Mouse (Mus musculus) liver, embryonic 14.5 days (tissue): Measurements from ENCODE around the gene Aoc3. TPM values are rescaled to one million over a fixed set of nuclear protein-coding genes. Genes with fewer than 3 reads are reported as not detected.

ENCODE experiments used
- ATAC-seq: fragments of 200-750 bp; cut with Nextera tagmentation; 2 replicates; pipeline ENCODE4 v1.8.0; 2017; ENCODE audit warnings: moderate number of reproducible peaks, mild to moderate bottlenecking, moderate library complexity; ENCODE audit not compliant: insufficient read depth
- DNase-seq, 3 experiments: peaks; one replicate each; pipeline ENCODE4 v3.0.0-alpha.2; 2012 to 2013; ENCODE audit warnings: low read depth in 3 of 3, low spot score in 3 of 3
- H3K27ac ChIP-seq: fragments of 300-500 bp; sonication (generic); 2 replicates; pipeline ENCODE4 v1.5.1; 2014; ENCODE audit warnings: moderate library complexity, mild to moderate bottlenecking, control low read depth, inconsistent platforms
- H3K27me3 ChIP-seq: fragments of 300-500 bp; sonication (generic); 2 replicates; pipeline ENCODE4 v1.6.1; 2014; ENCODE audit warnings: mild to moderate bottlenecking, low read length, moderate library complexity; ENCODE audit not compliant: control insufficient read depth, insufficient read depth
- H3K36me3 ChIP-seq: fragments of 300-500 bp; sonication (generic); replicated peaks from 2 replicates; pipeline ENCODE4 v1.6.1; 2014; ENCODE audit warnings: low read depth; ENCODE audit not compliant: control insufficient read depth, insufficient read depth
- H3K4me1 ChIP-seq, 2 experiments: fragments of 200-500 bp in 1 of 2; fragments of 300-500 bp in 1 of 2; sonication (generic) in 1 of 2; replicated peaks; 2 replicates each; pipeline ENCODE4 v1.6.1; 2012 to 2014; ENCODE audit warnings: antibody characterized with exemption in 1 of 2, inconsistent platforms in 1 of 2, low read length in 1 of 2; ENCODE audit not compliant: control insufficient read depth in 2 of 2, insufficient read depth in 2 of 2
- H3K4me2 ChIP-seq: fragments of 300-500 bp; sonication (generic); 2 replicates; pipeline ENCODE4 v1.6.1; 2014; ENCODE audit warnings: low read depth, mild to moderate bottlenecking, control low read depth, moderate library complexity
- H3K4me3 ChIP-seq, 2 experiments: fragments of 200-500 bp in 1 of 2; fragments of 300-500 bp in 1 of 2; sonication (generic) in 1 of 2; 2 replicates each; pipeline ENCODE4 v1.5.1; 2012 to 2014; ENCODE audit warnings: low read depth in 2 of 2, low read length in 2 of 2, mild to moderate bottlenecking in 2 of 2, control low read depth in 1 of 2, inconsistent platforms in 1 of 2, moderate library complexity in 1 of 2; ENCODE audit not compliant: insufficient read depth in 1 of 2
- H3K9ac ChIP-seq: fragments of 300-500 bp; sonication (generic); replicated peaks from 2 replicates; pipeline ENCODE4 v1.6.1; 2014; ENCODE audit warnings: mild to moderate bottlenecking, control low read depth, moderate library complexity
- H3K9me3 ChIP-seq: fragments of 300-500 bp; sonication (generic); 2 replicates; pipeline ENCODE4 v1.6.1; 2016; ENCODE audit warnings: low read length, mixed read lengths; ENCODE audit not compliant: control insufficient read depth
- CTCF ChIP-seq: IDR thresholded peaks from 2 replicates; pipeline ENCODE4 v1.5.1; 2016; ENCODE audit warnings: antibody characterized with exemption, low read depth, control low read depth
- EP300 ChIP-seq: IDR thresholded peaks from 2 replicates; pipeline ENCODE4 v1.6.1; 2016; ENCODE audit warnings: antibody characterized with exemption, low read depth
- WGBS: fragments of 180-500 bp; shearing (Covaris S2); extraction: QIAGEN DNeasy Blood & Tissue Kit; methylation state at CpG from one replicate; pipeline ENCODE4 v1.1.7; 2014; ENCODE audit not compliant: insufficient replicate concordance; 5-methylcytosine and 5-hydroxymethylcytosine counted together
- microRNA-seq: library from miRNA; unstranded; fragments of <30 nt; microRNA quantifications from one replicate; pipeline ENCODE4, GENCODE M21; 2016
- polyA plus RNA-seq, 2 experiments: library from polyadenylated mRNA; depleted of rRNA in 1 of 2; stranded (reverse) in 1 of 2; unstranded in 1 of 2; fragments of >200 nt; fragmentation: Nextera tagmentation in 1 of 2; extraction: Ambion mirVana in 1 of 2; gene quantifications; 2 replicates each; pipeline versions ENCODE4 v1.2.1 to v1.2.3; 2012 to 2014

Aoc3 gene
- polyA plus RNA-seq, 2 experiments, result 0.03 to 0.25 TPM

DNA sequence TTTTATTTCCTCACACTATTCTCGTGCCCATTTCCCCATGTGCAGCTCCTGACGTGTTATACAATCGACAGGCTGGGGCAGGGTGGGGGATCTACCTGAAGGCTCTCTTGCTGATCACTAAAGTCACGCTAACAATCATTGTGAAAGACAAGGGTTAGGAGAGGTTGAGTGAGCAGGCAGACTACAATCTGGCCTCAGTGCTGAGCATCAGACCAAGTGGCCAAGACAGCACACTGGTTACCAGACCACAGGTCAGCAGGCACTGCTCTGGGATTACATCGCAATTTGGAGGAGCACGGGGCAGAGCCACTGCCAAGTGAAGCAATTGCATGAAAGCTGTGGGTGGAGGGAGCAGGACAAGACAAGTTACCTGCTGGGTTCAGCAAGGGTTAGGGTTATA is 48.5 kb downstream of the Aoc3 start:
- H3K4me3 ChIP-seq, result no peak overlapping the region
- 58% methylated on average over 6 of the region's 6 CpGs for WGBS
- no peak overlapping the region for H3K4me2 ChIP-seq
- no peaks in the 10 kb centered on the region for H3K36me3 ChIP-seq
- H3K27me3 ChIP-seq, result no peaks in the 10 kb centered on the region; the same call in 1 of the 2 replicates
- TF ChIP-seq EP300 (no peak), CTCF (no peak)
- no peaks in the 10 kb centered on the region for H3K9me3 ChIP-seq
- no peak for ATAC-seq
- no peaks in the 10 kb centered on the region for H3K4me1 ChIP-seq
- DNase-seq, result no peak
- H3K27ac ChIP-seq, result no peak overlapping the region
- H3K9ac ChIP-seq, result no peak overlapping the region

GRCm38 (mm10) chr11:101381817-101382216 is 51.4 kb downstream of the Aoc3 start:
- no peak overlapping the region for H3K4me3 ChIP-seq
- ATAC-seq (no peak), DNase-seq (no peak)
- no peaks in the 10 kb centered on the region for H3K4me1 ChIP-seq
- no peaks in the 10 kb centered on the region for H3K27me3 ChIP-seq
- TF ChIP-seq CTCF (no peak), EP300 (no peak)
- no peaks in the 10 kb centered on the region for H3K36me3 ChIP-seq
- H3K9ac ChIP-seq, result no peak overlapping the region
- no peaks in the 10 kb centered on the region for H3K9me3 ChIP-seq
- 26% methylated on average over 4 of the region's 4 CpGs for WGBS
- no peak overlapping the region for H3K27ac ChIP-seq
- no peak overlapping the region for H3K4me2 ChIP-seq

Small RNAs within 50 kb of the gene (microRNA-seq; reads per million reads assigned to microRNA genes)
- not detected for gene Gm25593

Other genes starting within 250 kb of the Aoc3 start
- gene Coasy, start 248.0 kb upstream of the Aoc3 start, polyA plus RNA-seq (2012; rRNA removed), result 16.2 and 16.7 TPM in 2 replicates
- 17.7 and 19.9 TPM in 2 replicates for gene Coasy, start 248.0 kb upstream of the Aoc3 start, polyA plus RNA-seq (2014; fragmentation: Nextera tagmentation; extraction: Ambion mirVana)
- 16.8 and 18.6 TPM in 2 replicates for gene Mlx, start 243.3 kb upstream of the Aoc3 start, polyA plus RNA-seq (2012; rRNA removed)
- gene Mlx, start 243.3 kb upstream of the Aoc3 start, polyA plus RNA-seq (2014; fragmentation: Nextera tagmentation; extraction: Ambion mirVana), result 21.9 and 26.8 TPM in 2 replicates
- gene Psmc3ip, start 235.2 kb upstream of the Aoc3 start, polyA plus RNA-seq (2012; rRNA removed), result 7.3 and 16.8 TPM in 2 replicates
- gene Psmc3ip, start 235.2 kb upstream of the Aoc3 start, polyA plus RNA-seq (2014; fragmentation: Nextera tagmentation; extraction: Ambion mirVana), result 21.6 and 22.0 TPM in 2 replicates
- 19.3 and 20.4 TPM in 2 replicates for gene Retreg3, start 210.7 kb upstream of the Aoc3 start, polyA plus RNA-seq (2012; rRNA removed)
- 5.3 and 6.7 TPM in 2 replicates for gene Retreg3, start 210.7 kb upstream of the Aoc3 start, polyA plus RNA-seq (2014; fragmentation: Nextera tagmentation; extraction: Ambion mirVana)
- 12.4 and 13.8 TPM in 2 replicates for gene Tubg1, start 210.7 kb upstream of the Aoc3 start, polyA plus RNA-seq (2012; rRNA removed)
- 32.0 and 32.4 TPM in 2 replicates for gene Tubg1, start 210.7 kb upstream of the Aoc3 start, polyA plus RNA-seq (2014; fragmentation: Nextera tagmentation; extraction: Ambion mirVana)
- gene Tubg2, start 174.7 kb upstream of the Aoc3 start, polyA plus RNA-seq (2012; rRNA removed), result 0.13 and 0.14 TPM in 2 replicates
- not detected in 2 replicates for gene Tubg2, start 174.7 kb upstream of the Aoc3 start, polyA plus RNA-seq (2014; fragmentation: Nextera tagmentation; extraction: Ambion mirVana)
- 0.11 and 0.16 TPM in 2 replicates for gene Cntnap1, start 160.1 kb upstream of the Aoc3 start, polyA plus RNA-seq (2012; rRNA removed)
- 0.08 TPM in 1 of 2 replicates, not detected in the other for gene Cntnap1, start 160.1 kb upstream of the Aoc3 start, polyA plus RNA-seq (2014; fragmentation: Nextera tagmentation; extraction: Ambion mirVana)
- 1.1 TPM in 2 replicates for gene Plekhh3, start 159.3 kb upstream of the Aoc3 start, polyA plus RNA-seq (2012; rRNA removed)
- gene Plekhh3, start 159.3 kb upstream of the Aoc3 start, polyA plus RNA-seq (2014; fragmentation: Nextera tagmentation; extraction: Ambion mirVana), result 1.0 TPM in 2 replicates
- gene Ccr10, start 155.2 kb upstream of the Aoc3 start, polyA plus RNA-seq (2012; rRNA removed), result not detected in 2 replicates
- gene Ccr10, start 155.2 kb upstream of the Aoc3 start, polyA plus RNA-seq (2014; fragmentation: Nextera tagmentation; extraction: Ambion mirVana), result not detected in 2 replicates
- gene Ezh1, start 104.1 kb upstream of the Aoc3 start, polyA plus RNA-seq (2012; rRNA removed), result 6.8 and 8.8 TPM in 2 replicates
- gene Ezh1, start 104.1 kb upstream of the Aoc3 start, polyA plus RNA-seq (2014; fragmentation: Nextera tagmentation; extraction: Ambion mirVana), result 7.9 and 8.1 TPM in 2 replicates
- 15.1 and 17.5 TPM in 2 replicates for gene Ramp2, start 84.6 kb upstream of the Aoc3 start, polyA plus RNA-seq (2012; rRNA removed)
- 19.0 and 19.2 TPM in 2 replicates for gene Ramp2, start 84.6 kb upstream of the Aoc3 start, polyA plus RNA-seq (2014; fragmentation: Nextera tagmentation; extraction: Ambion mirVana)
- gene Vps25, start 76.9 kb upstream of the Aoc3 start, polyA plus RNA-seq (2012; rRNA removed), result 35.1 and 36.3 TPM in 2 replicates
- 88.6 and 90.0 TPM in 2 replicates for gene Vps25, start 76.9 kb upstream of the Aoc3 start, polyA plus RNA-seq (2014; fragmentation: Nextera tagmentation; extraction: Ambion mirVana)
- gene Wnk4, start 70.0 kb upstream of the Aoc3 start, polyA plus RNA-seq (2012; rRNA removed), result 5.3 and 5.4 TPM in 2 replicates
- gene Wnk4, start 70.0 kb upstream of the Aoc3 start, polyA plus RNA-seq (2014; fragmentation: Nextera tagmentation; extraction: Ambion mirVana), result 6.4 and 6.9 TPM in 2 replicates
- 0.44 and 0.68 TPM in 2 replicates for gene Cntd1, start 51.6 kb upstream of the Aoc3 start, polyA plus RNA-seq (2012; rRNA removed)
- gene Cntd1, start 51.6 kb upstream of the Aoc3 start, polyA plus RNA-seq (2014; fragmentation: Nextera tagmentation; extraction: Ambion mirVana), result 0.44 and 0.72 TPM in 2 replicates
- gene Coa3, start 51.5 kb upstream of the Aoc3 start, polyA plus RNA-seq (2012; rRNA removed), result 58.7 and 84.8 TPM in 2 replicates
- 109 and 122 TPM in 2 replicates for gene Coa3, start 51.5 kb upstream of the Aoc3 start, polyA plus RNA-seq (2014; fragmentation: Nextera tagmentation; extraction: Ambion mirVana)
- gene Becn1, start 28.3 kb upstream of the Aoc3 start, polyA plus RNA-seq (2012; rRNA removed), result 22.7 and 60.5 TPM in 2 replicates
- gene Becn1, start 28.3 kb upstream of the Aoc3 start, polyA plus RNA-seq (2014; fragmentation: Nextera tagmentation; extraction: Ambion mirVana), result 86.2 and 93.6 TPM in 2 replicates
- gene Psme3, start 14.4 kb upstream of the Aoc3 start, polyA plus RNA-seq (2012; rRNA removed), result 117 and 123 TPM in 2 replicates
- 135 and 152 TPM in 2 replicates for gene Psme3, start 14.4 kb upstream of the Aoc3 start, polyA plus RNA-seq (2014; fragmentation: Nextera tagmentation; extraction: Ambion mirVana)
- 4.6 and 4.7 TPM in 2 replicates for gene Aoc2, start 5.5 kb upstream of the Aoc3 start, polyA plus RNA-seq (2012; rRNA removed)
- 0.97 and 1.0 TPM in 2 replicates for gene Aoc2, start 5.5 kb upstream of the Aoc3 start, polyA plus RNA-seq (2014; fragmentation: Nextera tagmentation; extraction: Ambion mirVana)
- 0.02 TPM in 2 replicates for gene G6pc, start 37.0 kb downstream of the Aoc3 start, polyA plus RNA-seq (2012; rRNA removed)
- 0.04 TPM in 1 of 2 replicates, not detected in the other for gene G6pc, start 37.0 kb downstream of the Aoc3 start, polyA plus RNA-seq (2014; fragmentation: Nextera tagmentation; extraction: Ambion mirVana)
- 24.7 TPM in 2 replicates for gene Aarsd1, start 87.0 kb downstream of the Aoc3 start, polyA plus RNA-seq (2012; rRNA removed)
- gene Aarsd1, start 87.0 kb downstream of the Aoc3 start, polyA plus RNA-seq (2014; fragmentation: Nextera tagmentation; extraction: Ambion mirVana), result 39.7 and 42.0 TPM in 2 replicates
- gene Gm27029, start 94.2 kb downstream of the Aoc3 start, polyA plus RNA-seq (2012; rRNA removed), result 0.17 and 0.84 TPM in 2 replicates
- 2.6 and 3.5 TPM in 2 replicates for gene Gm27029, start 94.2 kb downstream of the Aoc3 start, polyA plus RNA-seq (2014; fragmentation: Nextera tagmentation; extraction: Ambion mirVana)
- 3.4 and 3.9 TPM in 2 replicates for gene Rundc1, start 94.5 kb downstream of the Aoc3 start, polyA plus RNA-seq (2012; rRNA removed)
- gene Rundc1, start 94.5 kb downstream of the Aoc3 start, polyA plus RNA-seq (2014; fragmentation: Nextera tagmentation; extraction: Ambion mirVana), result 2.9 and 3.0 TPM in 2 replicates
- 0.29 and 0.74 TPM in 2 replicates for gene Ptges3l, start 94.7 kb downstream of the Aoc3 start, polyA plus RNA-seq (2012; rRNA removed)
- 0.53 and 0.86 TPM in 2 replicates for gene Ptges3l, start 94.7 kb downstream of the Aoc3 start, polyA plus RNA-seq (2014; fragmentation: Nextera tagmentation; extraction: Ambion mirVana)
- 571 and 987 TPM in 2 replicates for gene Rpl27, start 111.7 kb downstream of the Aoc3 start, polyA plus RNA-seq (2012; rRNA removed)
- gene Rpl27, start 111.7 kb downstream of the Aoc3 start, polyA plus RNA-seq (2014; fragmentation: Nextera tagmentation; extraction: Ambion mirVana), result 295 and 303 TPM in 2 replicates
- 14.0 and 17.2 TPM in 2 replicates for gene Ifi35, start 117.8 kb downstream of the Aoc3 start, polyA plus RNA-seq (2012; rRNA removed)
- 21.3 and 22.1 TPM in 2 replicates for gene Ifi35, start 117.8 kb downstream of the Aoc3 start, polyA plus RNA-seq (2014; fragmentation: Nextera tagmentation; extraction: Ambion mirVana)
- gene Rnd2, start 134.4 kb downstream of the Aoc3 start, polyA plus RNA-seq (2012; rRNA removed), result 2.9 and 3.1 TPM in 2 replicates
- gene Rnd2, start 134.4 kb downstream of the Aoc3 start, polyA plus RNA-seq (2014; fragmentation: Nextera tagmentation; extraction: Ambion mirVana), result 1.2 and 1.4 TPM in 2 replicates
- 9.1 TPM in 2 replicates for gene Vat1, start 135.6 kb downstream of the Aoc3 start, polyA plus RNA-seq (2012; rRNA removed)
- gene Vat1, start 135.6 kb downstream of the Aoc3 start, polyA plus RNA-seq (2014; fragmentation: Nextera tagmentation; extraction: Ambion mirVana), result 6.8 and 6.9 TPM in 2 replicates
- 5.7 and 8.6 TPM in 2 replicates for gene Brca1, start 221.3 kb downstream of the Aoc3 start, polyA plus RNA-seq (2012; rRNA removed)
- gene Brca1, start 221.3 kb downstream of the Aoc3 start, polyA plus RNA-seq (2014; fragmentation: Nextera tagmentation; extraction: Ambion mirVana), result 14.0 and 15.2 TPM in 2 replicates
- gene Nbr1, start 221.5 kb downstream of the Aoc3 start, polyA plus RNA-seq (2012; rRNA removed), result 20.0 and 24.9 TPM in 2 replicates
- gene Nbr1, start 221.5 kb downstream of the Aoc3 start, polyA plus RNA-seq (2014; fragmentation: Nextera tagmentation; extraction: Ambion mirVana), result 28.9 and 33.8 TPM in 2 replicates